Mouse (Mus musculus) forebrain, embryonic 11.5 days (tissue): ENCODE data around the gene Tmc2. TPM values are rescaled to one million over a fixed set of nuclear protein-coding genes. Genes with fewer than 3 reads are reported as not detected.

Source experiments
- ATAC-seq: fragments of 200-750 bp; cut with Nextera tagmentation; replicated peaks from 2 replicates; pipeline ENCODE4 v1.8.0; 2017; ENCODE audit warnings: moderate TSS enrichment; ENCODE audit not compliant: low FRiP score
- DNase-seq: peaks from one replicate; pipeline ENCODE4 v3.0.0-alpha.2; 2017; ENCODE audit warnings: low spot score
- H3K27ac ChIP-seq: fragments of 300-500 bp; sonication (generic); 2 replicates; pipeline ENCODE4 v1.5.1; 2014; ENCODE audit warnings: low read depth, low read length
- H3K27me3 ChIP-seq: fragments of 300-500 bp; sonication (generic); 2 replicates; pipeline ENCODE4 v1.6.1; 2014; ENCODE audit warnings: mild to moderate bottlenecking, low read length, mixed read lengths; ENCODE audit not compliant: control insufficient read depth, insufficient read depth
- H3K36me3 ChIP-seq: fragments of 300-500 bp; sonication (generic); 2 replicates; pipeline ENCODE4 v1.6.1; 2014; ENCODE audit warnings: mild to moderate bottlenecking, low read length, moderate library complexity, mixed read lengths; ENCODE audit not compliant: control insufficient read depth, insufficient read depth
- H3K4me1 ChIP-seq: fragments of 300-500 bp; sonication (generic); replicated peaks from 2 replicates; pipeline ENCODE4 v1.6.1; 2014; ENCODE audit warnings: low read length, mixed read lengths; ENCODE audit not compliant: control insufficient read depth, insufficient read depth
- H3K4me2 ChIP-seq: fragments of 300-500 bp; sonication (generic); 2 replicates; pipeline ENCODE4 v1.6.1; 2014; ENCODE audit warnings: low read depth, mild to moderate bottlenecking, low read length, moderate library complexity, mixed read lengths; ENCODE audit not compliant: severe bottlenecking
- H3K4me3 ChIP-seq: fragments of 300-500 bp; sonication (generic); 2 replicates; pipeline ENCODE4 v1.5.1; 2014; ENCODE audit warnings: low read depth, low read length
- H3K9ac ChIP-seq: fragments of 300-500 bp; sonication (generic); 2 replicates; pipeline ENCODE4 v1.6.1; 2014; ENCODE audit warnings: low read length
- H3K9me3 ChIP-seq: fragments of 300-500 bp; sonication (generic); 2 replicates; pipeline ENCODE4 v1.6.1; 2016; ENCODE audit warnings: low read length, mixed read lengths; ENCODE audit not compliant: control insufficient read depth
- WGBS: fragments of 180-500 bp; shearing (Covaris S2); extraction: QIAGEN DNeasy Blood & Tissue Kit; methylation state at CpG from one replicate; pipeline ENCODE4 v1.1.7; 2014; 5-methylcytosine and 5-hydroxymethylcytosine counted together
- polyA plus RNA-seq: library from polyadenylated mRNA; unstranded; fragments of >200 nt; fragmentation: Nextera tagmentation; extraction: Ambion mirVana; gene quantifications from 2 replicates; pipeline ENCODE4 v1.2.1, GENCODE M21; 2014

The Tmc2 gene
- polyA plus RNA-seq, 1 experiment from 2014 or later: 0.05 TPM

DNA sequence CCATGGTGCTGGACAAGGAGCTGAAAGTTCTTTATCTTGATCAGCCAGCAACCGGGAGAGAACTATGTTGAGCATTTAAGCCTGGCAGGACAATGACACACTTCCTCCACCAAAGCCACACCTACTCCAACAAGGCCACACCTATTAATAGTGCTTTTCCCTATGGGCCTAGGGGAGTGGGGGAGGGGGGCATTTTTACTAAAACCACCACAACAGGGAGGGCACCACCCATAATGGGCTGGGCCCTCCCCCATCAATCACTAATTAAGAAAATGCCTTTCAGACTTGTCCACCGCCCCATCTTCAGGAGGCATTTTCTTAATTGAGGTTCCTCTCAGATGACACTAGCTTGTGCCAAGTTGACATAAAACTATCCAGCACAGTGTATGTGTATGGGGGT, 12.4 kb downstream of the Tmc2 start:
- Histone ChIP-seq H3K36me3 (no peaks in the 10 kb centered on the region), H3K4me3 (no peak overlapping the region), H3K9me3 (no peaks in the 10 kb centered on the region), H3K27ac (no peak overlapping the region), H3K4me1 (no peaks in the 10 kb centered on the region), H3K9ac (no peak overlapping the region), H3K4me2 (no peak overlapping the region), H3K27me3 (no peaks in the 10 kb centered on the region)
- 83% methylated on average over 2 of the region's 2 CpGs for WGBS
- ATAC-seq (no peak), DNase-seq (no peak)

DNA sequence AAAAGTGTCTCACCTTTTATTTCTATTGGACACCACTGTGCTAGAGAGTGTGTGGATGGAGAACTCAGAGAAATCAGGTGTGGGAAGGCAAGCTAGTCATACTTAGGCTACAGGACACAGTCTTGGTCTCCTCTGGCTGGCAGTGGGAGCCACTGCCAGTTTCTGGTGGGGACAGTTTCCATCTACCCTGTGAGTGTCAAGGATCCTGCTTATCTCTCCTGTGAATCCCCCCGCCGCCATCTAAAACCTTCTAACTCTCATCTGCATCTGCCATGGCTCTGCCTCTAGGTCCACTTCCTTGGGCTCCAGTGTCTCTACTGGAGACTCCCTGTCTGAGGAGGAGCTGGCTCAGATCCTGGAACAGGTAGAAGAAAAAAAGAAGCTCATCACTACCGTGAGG, 13.0 kb downstream of the Tmc2 start:
- Histone ChIP-seq H3K9me3 (no peaks in the 10 kb centered on the region), H3K4me3 (no peak overlapping the region), H3K27ac (no peak overlapping the region), H3K36me3 (no peaks in the 10 kb centered on the region), H3K4me1 (no peaks in the 10 kb centered on the region), H3K27me3 (no peaks in the 10 kb centered on the region), H3K9ac (no peak overlapping the region), H3K4me2 (no peak overlapping the region)
- ATAC-seq: no peak
- no peak for DNase-seq
- WGBS: 89% methylated on average over 3 of the region's 3 CpGs

DNA sequence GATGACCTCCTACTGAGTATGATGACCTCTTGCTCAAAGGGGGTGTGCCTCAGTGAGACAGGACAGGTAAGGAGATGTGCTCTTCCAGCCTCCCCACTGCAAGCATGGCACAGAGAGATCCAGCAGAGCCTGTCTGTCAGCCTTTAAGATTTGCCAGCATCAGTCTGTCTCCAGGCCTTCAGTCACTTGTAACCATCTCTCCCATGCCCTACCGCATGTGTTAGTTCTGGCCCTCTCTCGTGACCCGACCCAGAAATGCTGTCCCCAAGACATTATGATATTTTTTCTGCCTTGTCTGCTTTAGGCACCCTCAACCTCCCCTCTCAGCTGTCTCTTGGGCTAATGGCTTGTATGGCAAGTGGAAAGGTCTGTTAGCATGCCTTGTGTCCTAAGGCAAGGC, 14.6 kb downstream of the Tmc2 start:
- no peak overlapping the region for H3K4me3 ChIP-seq
- H3K9me3 ChIP-seq: no peaks in the 10 kb centered on the region
- WGBS: 93% methylated on average over 3 of the region's 3 CpGs
- no peak overlapping the region for H3K27ac ChIP-seq
- no peak overlapping the region for H3K4me2 ChIP-seq
- no peaks in the 10 kb centered on the region for H3K4me1 ChIP-seq
- no peaks in the 10 kb centered on the region for H3K36me3 ChIP-seq
- no peak overlapping the region for H3K9ac ChIP-seq
- no peaks in the 10 kb centered on the region for H3K27me3 ChIP-seq
- no peak for ATAC-seq
- no peak for DNase-seq

DNA sequence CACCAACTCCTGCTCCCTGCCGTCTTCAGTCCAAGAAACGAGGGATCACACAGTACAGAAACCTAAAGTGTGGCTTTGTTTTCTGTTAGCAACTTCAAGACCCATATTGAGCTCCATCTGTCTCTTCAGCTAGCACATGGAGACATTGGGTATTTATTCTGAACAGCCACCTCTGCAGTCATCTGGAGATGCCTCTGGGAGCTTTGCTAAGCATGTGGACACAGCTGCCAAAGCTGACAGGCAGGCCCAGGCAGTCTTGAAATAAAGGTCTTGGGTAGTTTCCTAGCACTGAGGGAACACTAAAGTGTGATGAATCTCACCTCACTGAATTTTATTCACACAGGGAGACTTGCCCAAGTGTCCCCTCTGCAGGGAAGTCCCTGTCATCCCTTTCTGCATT, 16.6 kb downstream of the Tmc2 start:
- ATAC-seq (no peak), DNase-seq (no peak)
- H3K27me3 ChIP-seq: no peaks in the 10 kb centered on the region
- no peaks in the 10 kb centered on the region for H3K9me3 ChIP-seq
- no peak overlapping the region for H3K27ac ChIP-seq
- 80% methylated on average over 2 of the region's 2 CpGs for WGBS
- H3K4me2 ChIP-seq: no peak overlapping the region
- H3K4me3 ChIP-seq: no peak overlapping the region
- no peaks in the 10 kb centered on the region for H3K36me3 ChIP-seq
- no peaks in the 10 kb centered on the region for H3K4me1 ChIP-seq
- no peak overlapping the region for H3K9ac ChIP-seq

DNA sequence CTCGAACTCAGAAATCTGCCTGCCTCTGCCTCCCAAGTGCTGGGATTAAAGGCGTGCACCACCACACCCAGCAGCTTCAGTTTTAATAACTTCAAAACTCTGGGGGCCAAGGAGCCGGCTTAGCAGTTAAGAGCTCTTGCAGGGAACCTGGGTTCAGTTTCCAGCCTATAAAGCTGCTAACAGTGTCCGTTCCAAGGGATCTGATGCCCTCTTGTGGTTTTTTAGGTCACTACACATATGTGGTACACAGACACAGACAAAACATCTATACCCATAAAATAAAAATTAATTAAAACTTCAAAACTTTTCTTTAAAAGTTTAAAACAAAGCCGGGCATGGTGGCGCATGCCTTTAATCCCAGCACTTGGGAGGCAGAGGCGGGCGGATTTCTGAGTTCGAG, 51.9 kb downstream of the Tmc2 start:
- H3K36me3 ChIP-seq: no peaks in the 10 kb centered on the region
- H3K27me3 ChIP-seq: no peaks in the 10 kb centered on the region
- ATAC-seq (no peak), DNase-seq (no peak)
- no peaks in the 10 kb centered on the region for H3K4me1 ChIP-seq
- no peak overlapping the region for H3K27ac ChIP-seq
- H3K9ac ChIP-seq: no peak overlapping the region
- WGBS: 48% methylated on average over 9 of the region's 9 CpGs
- H3K4me2 ChIP-seq: no peak overlapping the region
- no peak overlapping the region for H3K4me3 ChIP-seq
- no peaks in the 10 kb centered on the region for H3K9me3 ChIP-seq

DNA sequence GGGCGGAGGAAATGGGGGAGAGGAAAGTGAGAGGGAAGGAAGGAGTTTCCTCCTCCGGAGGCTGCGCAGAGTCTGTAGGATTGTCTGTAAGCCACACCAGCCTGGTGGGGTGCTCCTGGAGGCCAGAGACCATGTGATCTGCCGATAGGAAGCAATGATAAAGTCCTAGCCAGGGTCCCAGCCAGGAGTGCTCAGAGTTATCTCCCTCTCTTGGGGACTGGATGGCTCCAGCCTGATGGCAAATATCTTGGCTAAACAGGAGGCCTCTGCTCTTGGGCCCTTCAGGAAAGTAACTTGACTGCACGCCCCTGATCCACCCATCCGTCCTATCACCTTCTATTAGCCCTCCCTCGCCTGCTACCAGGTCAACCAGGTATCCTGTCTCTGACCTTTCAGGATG, 53.2 kb downstream of the Tmc2 start:
- Histone ChIP-seq H3K27ac (no peak overlapping the region), H3K36me3 (no peaks in the 10 kb centered on the region), H3K4me1 (no peaks in the 10 kb centered on the region), H3K9me3 (no peaks in the 10 kb centered on the region), H3K9ac (no peak overlapping the region), H3K4me2 (no peak overlapping the region), H3K27me3 (no peaks in the 10 kb centered on the region), H3K4me3 (no peak overlapping the region)
- no peak for DNase-seq
- ATAC-seq: no peak
- WGBS: 81% methylated on average over 7 of the region's 7 CpGs

DNA sequence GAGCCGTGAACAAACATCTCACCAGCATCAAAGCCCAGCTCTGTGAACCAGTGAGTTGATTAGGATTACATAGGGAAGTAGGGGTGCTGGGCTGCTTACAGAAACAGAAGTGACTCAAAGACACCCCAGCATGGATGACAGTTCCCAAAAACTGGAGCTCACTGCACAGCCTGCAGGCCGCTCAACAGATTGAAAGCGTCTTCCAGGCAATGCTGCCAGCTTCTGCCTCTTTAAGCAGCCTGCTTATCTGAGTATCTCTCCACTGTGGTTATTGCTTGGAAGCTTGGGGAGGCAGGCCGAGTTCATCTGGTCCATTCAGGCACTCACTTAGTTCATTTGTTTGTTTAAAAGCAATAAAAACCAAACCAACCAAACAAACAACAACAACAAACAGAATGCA, 61.8 kb downstream of the Tmc2 start:
- Histone ChIP-seq H3K36me3 (no peaks in the 10 kb centered on the region), H3K9ac (no peak overlapping the region), H3K4me2 (no peak overlapping the region), H3K9me3 (no peaks in the 10 kb centered on the region), H3K27ac (no peak overlapping the region), H3K4me3 (no peak overlapping the region), H3K27me3 (no peaks in the 10 kb centered on the region), H3K4me1 (no peaks in the 10 kb centered on the region)
- DNase-seq: no peak
- ATAC-seq: no peak
- WGBS: 93% methylated on average over 4 of the region's 4 CpGs

DNA sequence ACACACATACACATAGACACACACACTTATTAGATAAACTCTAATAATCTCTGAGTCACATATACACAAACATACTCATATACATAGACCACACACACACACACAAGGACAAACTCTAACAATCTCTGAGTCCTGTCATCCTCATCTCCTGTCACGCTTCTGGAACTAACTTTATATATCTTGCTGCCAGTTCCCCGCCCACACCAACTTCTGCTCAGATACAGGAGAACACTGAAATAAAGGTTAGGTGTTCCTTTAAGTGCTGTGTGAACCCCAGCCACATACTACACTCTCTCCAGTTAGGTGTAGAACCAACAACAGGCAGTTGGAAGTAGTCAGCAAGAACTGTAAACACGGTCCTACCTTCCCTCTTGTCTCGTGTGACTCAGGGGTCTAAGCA, 65.8 kb downstream of the Tmc2 start:
- DNase-seq (no peak), ATAC-seq (no peak)
- Histone ChIP-seq H3K4me1 (no peaks in the 10 kb centered on the region), H3K27me3 (no peaks in the 10 kb centered on the region), H3K36me3 (no peaks in the 10 kb centered on the region), H3K27ac (no peak overlapping the region), H3K4me2 (no peak overlapping the region), H3K9me3 (no peaks in the 10 kb centered on the region), H3K9ac (no peak overlapping the region), H3K4me3 (no peak overlapping the region)
- 85% methylated on average over 4 of the region's 4 CpGs for WGBS

DNA sequence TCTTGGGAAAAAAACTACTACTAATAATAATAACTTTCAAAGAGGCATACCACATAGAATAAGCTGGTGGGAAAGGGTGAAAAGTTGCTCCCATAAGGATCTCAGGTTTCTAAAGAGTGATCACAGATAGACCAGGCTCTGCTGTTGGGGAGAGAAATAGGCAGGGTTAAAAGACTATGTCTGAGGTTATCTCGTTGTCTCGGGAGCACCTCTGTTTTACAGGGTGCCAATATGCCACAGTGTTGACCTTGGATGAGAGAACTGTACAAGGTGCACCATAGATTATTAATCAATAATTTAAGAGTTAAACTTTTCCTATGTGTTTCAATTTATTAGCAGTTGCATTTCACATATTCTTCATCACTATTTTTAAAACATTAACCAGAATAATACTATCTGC, 66.9 kb downstream of the Tmc2 start:
- Histone ChIP-seq H3K27me3 (no peaks in the 10 kb centered on the region), H3K9ac (no peak overlapping the region), H3K4me1 (no peaks in the 10 kb centered on the region), H3K27ac (no peak overlapping the region), H3K4me2 (no peak overlapping the region), H3K4me3 (no peak overlapping the region), H3K9me3 (no peaks in the 10 kb centered on the region), H3K36me3 (no peaks in the 10 kb centered on the region)
- WGBS: 86% methylated on average over 2 of the region's 2 CpGs
- DNase-seq (no peak), ATAC-seq (no peak)
